Mouse (Mus musculus): ENCODE measurements around the gene 4933427D14Rik.

DNA sequence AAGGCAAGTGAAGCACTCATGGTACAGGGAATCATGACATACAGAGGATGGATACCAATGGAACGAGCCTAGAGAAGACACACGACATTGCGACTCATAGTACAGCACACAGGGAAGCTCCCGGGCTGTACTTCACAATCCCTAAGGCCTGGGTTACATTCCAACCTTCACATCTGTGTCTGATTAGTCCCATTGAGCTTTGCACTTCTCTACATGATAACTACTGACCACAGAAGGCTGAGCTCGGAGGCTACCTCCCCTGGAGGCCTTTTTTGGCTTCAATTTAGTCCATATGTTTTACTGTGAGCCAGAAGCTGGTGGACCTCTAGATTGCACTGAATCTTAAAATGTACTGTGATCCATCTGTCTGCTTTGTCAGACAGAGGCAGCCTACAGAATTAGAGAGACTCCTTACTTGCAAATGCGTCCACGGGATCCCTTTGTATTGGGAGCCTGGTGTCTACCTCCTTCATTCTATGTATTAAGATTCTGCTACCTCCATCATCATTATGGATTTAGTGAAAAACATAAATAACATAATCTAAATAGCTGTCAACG, 38.0 kb upstream of the 4933427D14Rik start:
- no peak for TF ChIP-seq EP300 (IDR thresholded peaks at IDR 0.05; ENCODE audit: low read depth)
- TF ChIP-seq CTCF (IDR thresholded peaks at IDR 0.05; ENCODE audit: low read depth): no peak

Data from heart, postnatal 0 days (tissue).